Mouse (Mus musculus): Measurements from ENCODE around the gene Cntnap2. TPM values are rescaled to one million over a fixed set of nuclear protein-coding genes. Genes with fewer than 3 reads are reported as not detected.

Cntnap2 gene
- polyA plus RNA-seq, 1 experiment from 2014 or later = 1.3 TPM

- no peaks in the 10 kb centered on the region for H3K9me3 ChIP-seq (ENCODE audit: control insufficient read depth, low read length)
- 79% methylated on average over 2 of the region's 2 CpGs for WGBS
- no peak for ATAC-seq (replicated peaks; ENCODE audit: low FRiP score, low TSS enrichment, low read depth)
- H3K27me3 ChIP-seq (replicated peaks; ENCODE audit: control insufficient read depth, insufficient read depth, low read length) = no peaks in the 10 kb centered on the region
- no peak for DNase-seq (ENCODE audit: low spot score)
- no peak overlapping the region for H3K9ac ChIP-seq (ENCODE audit: low read length)
- H3K4me3 ChIP-seq (ENCODE audit: low read depth, low read length) = no peak overlapping the region
- H3K36me3 ChIP-seq (ENCODE audit: control insufficient read depth, insufficient read depth, low read length) = no peaks in the 10 kb centered on the region
- no peaks in the 10 kb centered on the region for H3K4me1 ChIP-seq (replicated peaks; ENCODE audit: control insufficient read depth, insufficient read depth, low read length)
- no peak overlapping the region for H3K27ac ChIP-seq (ENCODE audit: low read depth)
- no peak overlapping the region for H3K4me2 ChIP-seq (ENCODE audit: low read length)
These were observed 145.9 kb downstream of the Cntnap2 start for GRCm38 (mm10) chr6:45205039-45205438.

- Histone ChIP-seq H3K9ac (ENCODE audit: low read length) (no peak overlapping the region), H3K27me3 (replicated peaks; ENCODE audit: control insufficient read depth, insufficient read depth, low read length) (no peaks in the 10 kb centered on the region), H3K27ac (ENCODE audit: low read depth) (no peak overlapping the region), H3K36me3 (ENCODE audit: control insufficient read depth, insufficient read depth, low read length) (no peaks in the 10 kb centered on the region), H3K4me1 (replicated peaks; ENCODE audit: control insufficient read depth, insufficient read depth, low read length) (no peaks in the 10 kb centered on the region), H3K4me3 (ENCODE audit: low read depth, low read length) (no peak overlapping the region), H3K9me3 (ENCODE audit: control insufficient read depth, low read length) (no peaks in the 10 kb centered on the region), H3K4me2 (ENCODE audit: low read length) (no peak overlapping the region)
- WGBS = 45% methylated on average over 1 of the region's 1 CpGs
- ATAC-seq (replicated peaks; ENCODE audit: low FRiP score, low TSS enrichment, low read depth) (no peak), DNase-seq (ENCODE audit: low spot score) (no peak)
These were observed 155.2 kb downstream of the Cntnap2 start for GRCm38 (mm10) chr6:45214330-45214729.

- no peak overlapping the region for H3K27ac ChIP-seq (ENCODE audit: low read depth)
- H3K36me3 ChIP-seq (ENCODE audit: control insufficient read depth, insufficient read depth, low read length) = no peaks in the 10 kb centered on the region
- DNase-seq (ENCODE audit: low spot score) = no peak
- no peaks in the 10 kb centered on the region for H3K4me1 ChIP-seq (replicated peaks; ENCODE audit: control insufficient read depth, insufficient read depth, low read length)
- no peak for ATAC-seq (replicated peaks; ENCODE audit: low FRiP score, low TSS enrichment, low read depth)
- no peaks in the 10 kb centered on the region for H3K9me3 ChIP-seq (ENCODE audit: control insufficient read depth, low read length)
- H3K27me3 ChIP-seq (replicated peaks; ENCODE audit: control insufficient read depth, insufficient read depth, low read length) = no peaks in the 10 kb centered on the region
- whole genome bisulfite sequencing = 93% methylated on average over 1 of the region's 1 CpGs
- H3K4me2 ChIP-seq (ENCODE audit: low read length) = no peak overlapping the region
- H3K9ac ChIP-seq (ENCODE audit: low read length) = no peak overlapping the region
- no peak overlapping the region for H3K4me3 ChIP-seq (ENCODE audit: low read depth, low read length)
These were observed 169.8 kb downstream of the Cntnap2 start for GRCm38 (mm10) chr6:45229002-45229401.

- DNase-seq (ENCODE audit: low spot score) (no peak), ATAC-seq (replicated peaks; ENCODE audit: low FRiP score, low TSS enrichment, low read depth) (no peak)
- Histone ChIP-seq H3K36me3 (ENCODE audit: control insufficient read depth, insufficient read depth, low read length) (no peaks in the 10 kb centered on the region), H3K4me3 (ENCODE audit: low read depth, low read length) (no peak overlapping the region), H3K9ac (ENCODE audit: low read length) (no peak overlapping the region), H3K4me2 (ENCODE audit: low read length) (no peak overlapping the region), H3K9me3 (ENCODE audit: control insufficient read depth, low read length) (no peaks in the 10 kb centered on the region), H3K4me1 (replicated peaks; ENCODE audit: control insufficient read depth, insufficient read depth, low read length) (no peaks in the 10 kb centered on the region), H3K27ac (ENCODE audit: low read depth) (no peak overlapping the region), H3K27me3 (replicated peaks; ENCODE audit: control insufficient read depth, insufficient read depth, low read length) (no peaks in the 10 kb centered on the region)
- WGBS = 85% methylated on average over 3 of the region's 3 CpGs
These were observed 173.4 kb downstream of the Cntnap2 start for GRCm38 (mm10) chr6:45232571-45232970.

- H3K27me3 ChIP-seq (replicated peaks; ENCODE audit: control insufficient read depth, insufficient read depth, low read length) = no peaks in the 10 kb centered on the region
- H3K4me3 ChIP-seq (ENCODE audit: low read depth, low read length) = no peak overlapping the region
- no peak overlapping the region for H3K27ac ChIP-seq (ENCODE audit: low read depth)
- H3K4me1 ChIP-seq (replicated peaks; ENCODE audit: control insufficient read depth, insufficient read depth, low read length) = no peaks in the 10 kb centered on the region
- no peaks in the 10 kb centered on the region for H3K36me3 ChIP-seq (ENCODE audit: control insufficient read depth, insufficient read depth, low read length)
- ATAC-seq (replicated peaks; ENCODE audit: low FRiP score, low TSS enrichment, low read depth) (no peak), DNase-seq (ENCODE audit: low spot score) (no peak)
- WGBS = 92% methylated on average over 4 of the region's 4 CpGs
- H3K4me2 ChIP-seq (ENCODE audit: low read length) = no peak overlapping the region
- H3K9ac ChIP-seq (ENCODE audit: low read length) = no peak overlapping the region
- no peaks in the 10 kb centered on the region for H3K9me3 ChIP-seq (ENCODE audit: control insufficient read depth, low read length)
These were observed 177.4 kb downstream of the Cntnap2 start for GRCm38 (mm10) chr6:45236531-45236930.

GRCm38 (mm10) chr6:45238117-45238516 is 179.0 kb downstream of the Cntnap2 start:
- no peaks in the 10 kb centered on the region for H3K36me3 ChIP-seq (ENCODE audit: control insufficient read depth, insufficient read depth, low read length)
- H3K4me1 ChIP-seq (replicated peaks; ENCODE audit: control insufficient read depth, insufficient read depth, low read length) = no peaks in the 10 kb centered on the region
- no peak overlapping the region for H3K9ac ChIP-seq (ENCODE audit: low read length)
- H3K4me2 ChIP-seq (ENCODE audit: low read length) = no peak overlapping the region
- DNase-seq (ENCODE audit: low spot score) (no peak), ATAC-seq (replicated peaks; ENCODE audit: low FRiP score, low TSS enrichment, low read depth) (no peak)
- H3K27me3 ChIP-seq (replicated peaks; ENCODE audit: control insufficient read depth, insufficient read depth, low read length) = no peaks in the 10 kb centered on the region
- no peaks in the 10 kb centered on the region for H3K9me3 ChIP-seq (ENCODE audit: control insufficient read depth, low read length)
- no peak overlapping the region for H3K27ac ChIP-seq (ENCODE audit: low read depth)
- no peak overlapping the region for H3K4me3 ChIP-seq (ENCODE audit: low read depth, low read length)

- Histone ChIP-seq H3K4me2 (ENCODE audit: low read length) (no peak overlapping the region), H3K4me1 (replicated peaks; ENCODE audit: control insufficient read depth, insufficient read depth, low read length) (no peaks in the 10 kb centered on the region), H3K4me3 (ENCODE audit: low read depth, low read length) (no peak overlapping the region), H3K27ac (ENCODE audit: low read depth) (no peak overlapping the region), H3K36me3 (ENCODE audit: control insufficient read depth, insufficient read depth, low read length) (no peaks in the 10 kb centered on the region), H3K9ac (ENCODE audit: low read length) (no peak overlapping the region), H3K9me3 (ENCODE audit: control insufficient read depth, low read length) (no peaks in the 10 kb centered on the region), H3K27me3 (replicated peaks; ENCODE audit: control insufficient read depth, insufficient read depth, low read length) (no peaks in the 10 kb centered on the region)
- DNase-seq (ENCODE audit: low spot score) = no peak
- 81% methylated on average over 1 of the region's 1 CpGs for WGBS
- no peak for ATAC-seq (replicated peaks; ENCODE audit: low FRiP score, low TSS enrichment, low read depth)
These were observed 182.1 kb downstream of the Cntnap2 start for GRCm38 (mm10) chr6:45241218-45241617.

- Histone ChIP-seq H3K9ac (ENCODE audit: low read length) (no peak overlapping the region), H3K36me3 (ENCODE audit: control insufficient read depth, insufficient read depth, low read length) (no peaks in the 10 kb centered on the region)
- WGBS = 92% methylated on average over 1 of the region's 1 CpGs
These were observed 185.5 kb downstream of the Cntnap2 start for GRCm38 (mm10) chr6:45244680-45245079.

GRCm38 (mm10) chr6:45258047-45258446 is 198.9 kb downstream of the Cntnap2 start:
- H3K27ac ChIP-seq (ENCODE audit: low read depth) = no peak overlapping the region
- ATAC-seq (replicated peaks; ENCODE audit: low FRiP score, low TSS enrichment, low read depth) = no peak
- no peaks in the 10 kb centered on the region for H3K36me3 ChIP-seq (ENCODE audit: control insufficient read depth, insufficient read depth, low read length)
- no peaks in the 10 kb centered on the region for H3K27me3 ChIP-seq (replicated peaks; ENCODE audit: control insufficient read depth, insufficient read depth, low read length)
- no peak overlapping the region for H3K9ac ChIP-seq (ENCODE audit: low read length)
- DNase-seq (ENCODE audit: low spot score) = no peak
- 73% methylated on average over 1 of the region's 1 CpGs for WGBS
- H3K4me2 ChIP-seq (ENCODE audit: low read length) = no peak overlapping the region
- no peaks in the 10 kb centered on the region for H3K4me1 ChIP-seq (replicated peaks; ENCODE audit: control insufficient read depth, insufficient read depth, low read length)
- H3K4me3 ChIP-seq (ENCODE audit: low read depth, low read length) = no peak overlapping the region
- no peaks in the 10 kb centered on the region for H3K9me3 ChIP-seq (ENCODE audit: control insufficient read depth, low read length)

More at GRCm38 (mm10) chr6:45244680-45245079, 185.5 kb downstream of the Cntnap2 start:
- Histone ChIP-seq H3K4me3 (ENCODE audit: low read depth, low read length) (no peak overlapping the region), H3K4me1 (replicated peaks; ENCODE audit: control insufficient read depth, insufficient read depth, low read length) (no peaks in the 10 kb centered on the region), H3K4me2 (ENCODE audit: low read length) (no peak overlapping the region), H3K27ac (ENCODE audit: low read depth) (no peak overlapping the region), H3K9me3 (ENCODE audit: control insufficient read depth, low read length) (no peaks in the 10 kb centered on the region), H3K27me3 (replicated peaks; ENCODE audit: control insufficient read depth, insufficient read depth, low read length) (no peaks in the 10 kb centered on the region)
- ATAC-seq (replicated peaks; ENCODE audit: low FRiP score, low TSS enrichment, low read depth) (no peak), DNase-seq (ENCODE audit: low spot score) (no peak)

All from intestine, embryonic 14.5 days (tissue).